Mouse (Mus musculus) cerebellum, postnatal 36 days (tissue): ENCODE results near the gene Rad51c.
A peak's percentile ranks its signal among the peaks of the same experiment; 100 is the strongest.
"Not testable (repeated sequence)": the region's sequence is repeated elsewhere in the genome, so short reads cannot be mapped to it uniquely, and the experiment has no call there.

ENCODE experiments used
- DNase-seq, 2 experiments: peaks; one replicate each; pipeline ENCODE4 v3.0.0; 2021 to 2022; ENCODE audit warnings: mixed read lengths in 2 of 2

Rad51c gene

GRCm38 (mm10) chr11:87431813-87432212 is 27.1 kb upstream of the Rad51c start:
- DNase-seq = not testable (repeated sequence)

GRCm38 (mm10) chr11:87430374-87430773 is 25.6 kb upstream of the Rad51c start:
- no peak for DNase-seq

- no peak for DNase-seq
These were observed 24.6 kb upstream of the Rad51c start for GRCm38 (mm10) chr11:87429363-87429762.

- DNase-seq = no peak
These were observed 23.4 kb upstream of the Rad51c start for GRCm38 (mm10) chr11:87428051-87428673.

GRCm38 (mm10) chr11:87427273-87428050 is 22.7 kb upstream of the Rad51c start:
- DNase-seq = no peak

- DNase-seq = peak; percentile 80 to 86
These were observed 21.9 kb upstream of the Rad51c start for GRCm38 (mm10) chr11:87426450-87427250.

- DNase-seq = no peak
These were observed 21.3 kb upstream of the Rad51c start for GRCm38 (mm10) chr11:87426121-87426449.

GRCm38 (mm10) chr11:87423551-87424325 is 19.0 kb upstream of the Rad51c start:
- peak in 1 of 2 experiments; percentile 17 for DNase-seq

GRCm38 (mm10) chr11:87422511-87423340 is 18.0 kb upstream of the Rad51c start:
- DNase-seq = peak; percentile 82 to 87

GRCm38 (mm10) chr11:87421760-87422201 is 17.0 kb upstream of the Rad51c start:
- peak; percentile 24 to 30 for DNase-seq

GRCm38 (mm10) chr11:87420861-87421260 is 16.1 kb upstream of the Rad51c start:
- no peak for DNase-seq

- DNase-seq = no peak
These were observed 11.4 kb upstream of the Rad51c start for GRCm38 (mm10) chr11:87416120-87416519.

- not testable (repeated sequence) for DNase-seq
These were observed 8.7 kb upstream of the Rad51c start for GRCm38 (mm10) chr11:87413412-87413811.

GRCm38 (mm10) chr11:87404111-87404853 is 472 bp downstream of the Rad51c start:
- DNase-seq = peak; percentile 95 to 98

GRCm38 (mm10) chr11:87398402-87398801 is 6.4 kb downstream of the Rad51c start:
- DNase-seq = no peak

- peak in 1 of 2 experiments; percentile 19 for DNase-seq
These were observed 10.9 kb downstream of the Rad51c start for GRCm38 (mm10) chr11:87393855-87394254.

- DNase-seq = no peak
These were observed 19.1 kb downstream of the Rad51c start for GRCm38 (mm10) chr11:87385676-87386075.

- DNase-seq = no peak
These were observed 20.2 kb downstream of the Rad51c start for GRCm38 (mm10) chr11:87384551-87384950.

GRCm38 (mm10) chr11:87367865-87368580 is 36.7 kb downstream of the Rad51c start:
- DNase-seq = no peak

- DNase-seq = no peak
These were observed 37.7 kb downstream of the Rad51c start for GRCm38 (mm10) chr11:87367061-87367460.
